21 mouse cellular contexts compared by ENCODE assay signal in the genomic region with DNA sequence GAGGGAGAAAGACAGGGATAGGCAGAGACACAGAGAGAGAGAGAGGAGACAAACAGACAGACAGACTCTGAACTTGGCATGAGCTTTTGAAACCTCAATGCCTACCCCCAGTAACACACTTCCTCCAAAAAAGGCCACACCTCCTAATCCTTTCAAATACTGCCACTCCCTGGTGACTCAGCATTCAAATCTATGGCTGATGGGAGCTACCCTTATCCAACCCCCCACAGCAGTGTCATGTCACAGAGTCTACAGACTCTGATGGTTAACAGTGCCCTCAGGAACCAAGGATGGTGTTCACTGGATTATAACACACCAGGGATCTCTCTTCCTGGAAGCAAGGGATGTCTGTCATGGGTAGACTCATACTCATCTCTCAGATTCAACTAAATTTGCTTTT. TPM values are rescaled to one million over a fixed set of nuclear protein-coding genes. Genes with fewer than 3 reads are reported as not detected.
DNase-seq lines count a peak whose midpoint lies in the region; ATAC-seq and TF ChIP-seq lines count a peak whose summit lies in the region.
"Had no signal": no experiment of that assay in that cellular context is flagged by ENCODE, and none has a peak within 500 bp of the region (broad histone marks: within the 10 kb centered on the region; RNA-seq: fewer than 3 reads in every experiment).

No protein-coding gene starts in this region.

- ATAC-seq in liver, embryonic 11.5 days (replicated peaks; ENCODE audit: low FRiP score): peak; percentile 81
- peak; percentile 32 for ATAC-seq in megakaryocyte progenitor cell, adult 5-6 weeks (replicated peaks; ENCODE audit: poor library complexity)
- no peak for ATAC-seq in midbrain, embryonic 14.5 days (ENCODE audit: low FRiP score, low TSS enrichment)
- ATAC-seq: forebrain, embryonic 14.5 days; hindbrain, embryonic 16.5 days; intestine, postnatal 0 days had no signal

- H3K27me3 ChIP-seq in CH12.LX (replicated peaks): no peaks in the 10 kb centered on the region
- no peaks in the 10 kb centered on the region for H3K27me3 ChIP-seq in liver, embryonic 11.5 days (replicated peaks; ENCODE audit: control insufficient read depth, insufficient read depth, low read length)
- H3K27me3 ChIP-seq in midbrain, embryonic 10.5 days (ENCODE audit: low read depth, poor library complexity, severe bottlenecking): no peaks in the 10 kb centered on the region
- no peaks in the 10 kb centered on the region for H3K27me3 ChIP-seq in midbrain, embryonic 14.5 days (ENCODE audit: control insufficient read depth, insufficient read depth, low read length)
- H3K27me3 ChIP-seq: heart, embryonic 13.5 days; limb, embryonic 15.5 days; stomach, embryonic 15.5 days had no signal

- dilution Hi-C loops in CH12.LX (cut with MboI; ENCODE audit: extremely low pct_ligation_motif_present, extremely low pct_unique_long_range_greater_than_20kb, low sequenced_read_pairs): no loop called here

- no peak overlapping the region for H3K27ac ChIP-seq in CH12.LX (ENCODE audit: insufficient read depth, low read depth)
- H3K27ac ChIP-seq in liver, embryonic 11.5 days (ENCODE audit: low read depth, low read length): no peak overlapping the region
- H3K27ac ChIP-seq in midbrain, embryonic 10.5 days (replicated peaks): no peak overlapping the region
- no peak overlapping the region for H3K27ac ChIP-seq in midbrain, embryonic 14.5 days (replicated peaks; ENCODE audit: low read depth, low read length)
- H3K27ac ChIP-seq: heart, embryonic 13.5 days; limb, embryonic 15.5 days; stomach, embryonic 15.5 days had no signal

- H3K9me3 ChIP-seq in CH12.LX (replicated peaks; ENCODE audit: low read length): peaks cover 6% of the 10 kb centered on the region
- H3K9me3 ChIP-seq in liver, embryonic 11.5 days (ENCODE audit: control insufficient read depth, low read length): no peaks in the 10 kb centered on the region
- no peaks in the 10 kb centered on the region for H3K9me3 ChIP-seq in midbrain, embryonic 10.5 days (replicated peaks)
- H3K9me3 ChIP-seq in midbrain, embryonic 14.5 days (ENCODE audit: control insufficient read depth, low read length): no peaks in the 10 kb centered on the region
- H3K9me3 ChIP-seq: heart, embryonic 13.5 days; limb, embryonic 15.5 days; stomach, embryonic 15.5 days had no signal

- no peak overlapping the region for H3K4me2 ChIP-seq in CH12.LX (ENCODE audit: insufficient read depth, low read depth, poor library complexity, severe bottlenecking)
- no peak overlapping the region for H3K4me2 ChIP-seq in liver, embryonic 11.5 days
- no peak overlapping the region for H3K4me2 ChIP-seq in midbrain, embryonic 14.5 days (ENCODE audit: low read length)
- H3K4me2 ChIP-seq: heart, embryonic 13.5 days; limb, embryonic 15.5 days; stomach, embryonic 15.5 days had no signal

- no peak overlapping the region for H3K4me3 ChIP-seq in CH12.LX (replicated peaks in 1 of 3; ENCODE audit: low read depth in 2 of 3, low read length in 2 of 3, poor library complexity in 1 of 3)
- no peak overlapping the region for H3K4me3 ChIP-seq in liver, embryonic 11.5 days (ENCODE audit: low read depth, low read length)
- no peak overlapping the region for H3K4me3 ChIP-seq in midbrain, embryonic 10.5 days
- H3K4me3 ChIP-seq in midbrain, embryonic 14.5 days (replicated peaks; ENCODE audit: low read depth, low read length): no peak overlapping the region
- H3K4me3 ChIP-seq: heart, embryonic 13.5 days; limb, embryonic 15.5 days; stomach, embryonic 15.5 days had no signal

- TF ChIP-seq CTCF in CH12.LX (conservative IDR thresholded peaks at IDR 0.05 in 1 of 2, IDR thresholded peaks at IDR 0.05 in 1 of 2; ENCODE audit: low read depth in 2 of 2, low read length in 2 of 2): no peak

- TF ChIP-seq POLR2A in CH12.LX (IDR thresholded peaks at IDR 0.05; ENCODE audit: low read depth, low read length): no peak

- DNase-seq in CH12.LX (ENCODE audit: extremely low read depth): peak; percentile 35
- peak; percentile 16 for DNase-seq in ZHBTc4 (ENCODE audit: low read depth, low spot score)
- no peak for DNase-seq in liver, embryonic 11.5 days (ENCODE audit: low spot score)
- no peak for DNase-seq in cerebellum, postnatal 36 days
- DNase-seq in midbrain, embryonic 10.5 days (ENCODE audit: low spot score): no peak
- no peak for DNase-seq in midbrain, embryonic 14.5 days
- DNase-seq in right cerebral cortex, postnatal 14 days: no peak
- DNase-seq: adrenal gland, postnatal 36 days; cerebellum, postnatal 10 days; heart, postnatal 4 days; kidney, postnatal 14 days; lung, postnatal 10 days had no signal

- no peak for TF ChIP-seq EP300 in CH12.LX (IDR thresholded peaks at IDR 0.05; ENCODE audit: low read length)

- peaks cover 9 to 46% of the 10 kb centered on the region in 2 experiments; a peak in 3 of 4 replicates for H3K4me1 ChIP-seq in CH12.LX (ENCODE audit: control insufficient read depth in 1 of 2, insufficient read depth in 2 of 2)
- no peaks in the 10 kb centered on the region for H3K4me1 ChIP-seq in liver, embryonic 11.5 days (replicated peaks; ENCODE audit: control insufficient read depth, insufficient read depth, low read length)
- no peaks in the 10 kb centered on the region for H3K4me1 ChIP-seq in midbrain, embryonic 10.5 days
- no peaks in the 10 kb centered on the region for H3K4me1 ChIP-seq in midbrain, embryonic 14.5 days (ENCODE audit: control insufficient read depth, insufficient read depth, low read length)
- H3K4me1 ChIP-seq: heart, embryonic 13.5 days; limb, embryonic 15.5 days; stomach, embryonic 15.5 days had no signal

- in situ Hi-C loops in CH12.LX (cut with MboI; ENCODE audit: low pct_ligation_motif_present, low pct_unique_long_range_greater_than_20kb, low sequenced_read_pairs): loop anchor here (10.0 kb wide), 1 partner anchor 45 kb away; no protein-coding TSS in a partner anchor

- no peak for TF ChIP-seq RAD21 in CH12.LX (IDR thresholded peaks at IDR 0.05; ENCODE audit: low read depth, low read length)

- peaks cover 0 to 2% of the 10 kb centered on the region in 2 experiments for H3K36me3 ChIP-seq in CH12.LX (replicated peaks in 1 of 2; ENCODE audit: control insufficient read depth in 1 of 2, insufficient read depth in 1 of 2, low read length in 1 of 2)
- no peaks in the 10 kb centered on the region for H3K36me3 ChIP-seq in liver, embryonic 11.5 days (ENCODE audit: control insufficient read depth, insufficient read depth, low read length)
- no peaks in the 10 kb centered on the region for H3K36me3 ChIP-seq in midbrain, embryonic 10.5 days
- no peaks in the 10 kb centered on the region for H3K36me3 ChIP-seq in midbrain, embryonic 14.5 days (ENCODE audit: control insufficient read depth, insufficient read depth, low read length)
- H3K36me3 ChIP-seq: heart, embryonic 13.5 days; limb, embryonic 15.5 days; stomach, embryonic 15.5 days had no signal

- H3K79me2 ChIP-seq in CH12.LX (replicated peaks; ENCODE audit: control insufficient read depth, extremely low read depth, insufficient read depth, poor library complexity, severe bottlenecking): no peaks in the 10 kb centered on the region

- no peak overlapping the region for H3K9ac ChIP-seq in CH12.LX (ENCODE audit: insufficient read depth, low read depth)
- H3K9ac ChIP-seq in liver, embryonic 11.5 days (ENCODE audit: low read depth, low read length): no peak overlapping the region
- no peak overlapping the region for H3K9ac ChIP-seq in midbrain, embryonic 14.5 days (replicated peaks; ENCODE audit: low read length)
- H3K9ac ChIP-seq: heart, embryonic 13.5 days; limb, embryonic 15.5 days; stomach, embryonic 15.5 days had no signal

TF ChIP-seq in CH12.LX, 34 proteins besides CTCF, POLR2A, EP300 and RAD21:
- TF ChIP-seq UBTF (IDR thresholded peaks at IDR 0.05; ENCODE audit: low read depth, low read length): no peak
- no peak for TF ChIP-seq ZNF384 (IDR thresholded peaks at IDR 0.05; ENCODE audit: low read depth, low read length)
- TF ChIP-seq TCF12 (IDR thresholded peaks at IDR 0.05; ENCODE audit: low read depth, low read length): no peak
- no peak for TF ChIP-seq ZKSCAN1 (IDR thresholded peaks at IDR 0.05; ENCODE audit: borderline replicate concordance, low read depth, low read length)

RNA-seq across cellular contexts. Expression of a gene that starts 11.5 kb away (rescaled TPM):
- total RNA-seq in CH12.LX (2012; rRNA removed): 0.08 TPM in 2 replicates
- 0.32 and 0.35 TPM in 2 replicates for total RNA-seq in CH12.LX (2014; rRNA removed)
- not detected in 2 replicates for polyA plus RNA-seq in CH12.LX (2012; ENCODE audit: insufficient read length, low read depth)
- not detected in 2 replicates for polyA plus RNA-seq in liver, embryonic 11.5 days (2014; fragmentation: Nextera tagmentation; extraction: Ambion mirVana)
- total RNA-seq in megakaryocyte progenitor cell, adult 5-6 weeks (2015): not detected in 2 replicates
- total RNA-seq in megakaryocyte progenitor cell, adult 5-6 weeks (2017): 0.25 TPM in 1 of 2 replicates, not detected in the other
- polyA plus RNA-seq in midbrain, embryonic 10.5 days (2016; fragmentation: Nextera tagmentation; extraction: Ambion mirVana): 0.26 TPM in 1 of 2 replicates, not detected in the other
- polyA plus RNA-seq in midbrain, embryonic 14.5 days (2014; fragmentation: Nextera tagmentation; extraction: Ambion mirVana): 0.23 TPM in 1 of 2 replicates, not detected in the other
- total RNA-seq: gastrocnemius, adult 18-20 months; heart, postnatal 4 days; left cerebral cortex, postnatal 14 days had no signal
- polyA plus RNA-seq: heart, embryonic 13.5 days; intestine, postnatal 0 days; limb, embryonic 15.5 days; stomach, embryonic 15.5 days had no signal

Comparison
In these comparisons a context has a peak if more than half of its experiments do, and no peak if none do; other contexts are left out.
1. DNase-seq: peak in CH12.LX (single experiment) and ZHBTc4 (single experiment); none in liver, embryonic 11.5 days (single experiment), cerebellum, postnatal 36 days (0 of 2), midbrain, embryonic 10.5 days (single experiment), midbrain, embryonic 14.5 days (single experiment) and right cerebral cortex, postnatal 14 days (single experiment).